Mouse (Mus musculus) cerebellum, adult 9-11 months (tissue): ENCODE results near the gene Wasf1.

Experiments
- DNase-seq: peaks from one replicate; pipeline ENCODE4 v3.0.0; 2022

Gene Wasf1

DNA sequence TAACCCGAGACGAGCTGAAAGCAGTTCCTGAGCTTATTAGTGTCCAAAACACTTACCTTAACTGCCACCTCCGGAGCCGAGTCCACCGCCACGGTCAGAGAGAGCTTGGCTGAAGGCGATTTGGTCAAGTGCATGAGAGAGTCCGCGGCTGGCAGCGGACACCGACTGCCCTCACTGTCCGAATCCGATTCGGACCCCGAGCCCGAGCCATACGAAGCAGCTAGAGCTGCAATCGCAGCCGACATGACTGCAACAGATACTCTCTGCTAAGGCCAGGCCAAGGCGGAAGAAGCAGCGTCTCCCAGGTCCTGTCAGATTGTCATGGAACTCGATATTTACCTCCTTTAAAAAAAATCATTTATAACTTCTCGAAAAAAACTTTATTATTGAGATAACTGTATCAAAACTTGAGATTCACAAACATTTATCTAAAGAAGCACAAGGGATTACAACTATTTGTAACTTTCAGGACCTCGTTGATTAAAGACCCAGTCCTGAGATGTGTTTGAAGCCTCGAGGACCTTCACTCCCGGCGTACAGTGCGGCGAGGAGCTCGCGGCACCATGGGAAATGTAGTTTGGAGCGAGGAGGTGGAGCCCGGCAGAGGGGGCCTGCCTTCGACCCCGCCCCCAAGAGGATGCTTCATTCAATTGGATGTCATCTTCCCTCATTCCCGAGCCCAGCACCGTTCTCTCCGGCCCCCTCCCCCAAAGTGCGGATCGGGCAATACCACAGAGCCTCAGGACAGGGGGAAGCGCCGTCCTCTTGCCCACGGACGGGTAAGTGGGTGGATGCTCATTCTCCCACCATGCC lies at the start of gene Wasf1, which contains the start of gene Cdc40:
Gene Wasf1 (plus strand): TSS at position 645 of the 813 bp plus-strand sequence.
Gene Cdc40 (minus strand): TSS at position 481 of the 813 bp plus-strand sequence.
- DNase-seq: peak; percentile 99

DNA sequence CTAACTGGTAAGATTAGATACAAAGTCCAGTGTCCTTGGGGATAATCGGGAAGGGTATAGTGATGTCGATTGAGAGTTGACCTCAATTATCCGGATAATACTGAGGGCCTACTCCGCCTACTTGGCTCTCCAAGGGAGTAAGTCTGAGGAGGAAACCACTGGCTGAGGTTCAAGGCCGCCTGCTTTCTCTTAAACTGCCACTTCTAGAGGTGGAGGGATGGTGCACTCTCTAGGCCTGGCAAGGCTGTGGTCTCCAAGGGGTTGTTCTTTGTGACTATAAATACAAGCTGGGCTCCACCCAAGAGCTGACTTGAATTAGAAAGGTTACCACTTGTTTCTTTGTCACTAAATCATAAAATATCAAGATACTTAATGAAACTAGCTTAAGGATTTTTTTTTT lies 43.2 kb upstream of the Wasf1 start:
- no peak for DNase-seq

DNA sequence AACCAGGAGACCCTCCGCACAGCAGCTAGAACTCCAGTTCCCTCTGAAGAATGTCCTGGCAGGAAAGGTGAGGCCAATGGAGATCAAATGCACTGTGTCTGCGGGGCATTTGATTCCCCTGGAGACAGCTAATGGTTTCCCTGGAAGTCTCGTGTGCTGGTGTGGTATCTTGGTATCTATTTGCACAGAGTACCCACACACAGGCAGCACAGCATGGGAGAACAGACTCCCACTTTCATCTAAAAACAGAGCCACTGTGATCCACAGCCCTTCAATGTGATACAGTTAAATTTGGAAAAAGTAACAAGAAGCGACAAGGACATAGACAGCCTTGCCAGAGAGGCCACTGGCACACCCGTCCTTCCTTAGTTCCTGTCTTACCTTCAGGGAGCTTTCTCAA lies 39.4 kb upstream of the Wasf1 start:
- no peak for DNase-seq

- no peak for DNase-seq
Observed at GRCm38 (mm10) chr10:40844546-40844945, 38.7 kb upstream of the Wasf1 start.

DNA sequence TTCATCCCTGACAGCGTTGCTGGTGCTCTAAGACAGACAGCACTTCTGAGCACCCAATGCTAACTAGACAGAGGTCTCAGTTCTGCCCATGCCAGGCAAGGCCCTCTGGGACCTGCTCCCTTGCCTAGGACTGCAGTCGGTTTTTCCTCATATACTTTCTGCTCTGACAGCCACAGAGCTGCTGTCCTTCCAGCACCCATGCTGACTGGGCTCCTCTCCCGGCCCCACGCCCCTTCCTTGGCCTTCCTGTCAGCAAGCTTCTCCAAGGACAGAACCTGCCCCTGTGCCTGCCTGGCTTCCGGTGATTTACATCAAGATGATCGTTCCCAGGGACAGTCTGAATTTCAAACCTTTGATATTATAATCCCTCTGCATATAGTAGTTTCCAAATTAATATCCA lies 37.6 kb upstream of the Wasf1 start:
- DNase-seq: peak; percentile 53

GRCm38 (mm10) chr10:40847176-40847874 lies 36.0 kb upstream of the Wasf1 start:
- DNase-seq: peak; percentile 94

DNA sequence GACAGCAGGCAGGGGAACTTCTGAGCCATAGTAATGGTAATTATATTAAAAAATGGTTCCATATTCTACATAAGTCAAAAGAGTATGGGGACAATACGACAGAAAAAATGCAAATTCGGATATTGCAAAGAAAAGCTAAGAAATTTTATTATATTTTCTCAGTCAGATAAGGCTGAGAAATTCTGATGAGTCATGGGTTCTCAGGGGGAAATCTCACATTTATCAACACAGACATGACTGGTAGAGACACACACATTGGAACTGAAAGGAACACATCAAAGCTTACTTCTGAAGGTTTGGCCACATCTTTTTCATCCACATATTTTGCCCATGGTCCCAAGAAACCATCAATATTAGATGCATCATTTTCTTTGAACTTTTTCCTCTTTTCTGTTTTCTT lies 32.6 kb upstream of the Wasf1 start:
- no peak for DNase-seq

GRCm38 (mm10) chr10:40851138-40851537 lies 32.1 kb upstream of the Wasf1 start:
- DNase-seq: no peak

- no peak for DNase-seq
Observed at GRCm38 (mm10) chr10:40855616-40856015, 27.7 kb upstream of the Wasf1 start.

GRCm38 (mm10) chr10:40856703-40857102 lies 26.6 kb upstream of the Wasf1 start:
- DNase-seq: no peak

GRCm38 (mm10) chr10:40857599-40857998 lies 25.7 kb upstream of the Wasf1 start:
- DNase-seq: peak; percentile 84

GRCm38 (mm10) chr10:40868081-40868480 lies 15.2 kb upstream of the Wasf1 start:
- DNase-seq: peak; percentile 72

DNA sequence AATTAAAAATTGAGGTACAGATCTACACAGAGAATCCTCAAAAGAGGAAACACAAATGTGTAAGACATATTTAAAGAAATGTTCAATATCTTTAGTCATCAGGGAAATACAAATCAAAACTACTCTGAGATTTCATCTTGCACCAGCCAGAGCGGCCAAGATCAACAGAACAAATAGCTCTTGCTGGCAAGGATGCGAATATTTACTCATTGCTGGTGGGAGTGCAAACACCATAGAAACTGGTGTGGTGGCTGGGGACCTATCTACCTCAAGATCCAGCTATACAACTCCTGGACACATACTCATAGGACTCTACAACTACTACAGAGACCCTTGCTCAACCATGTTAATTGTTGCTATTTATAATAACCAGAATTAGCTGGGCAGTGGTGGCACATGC lies 12.0 kb upstream of the Wasf1 start:
- no peak for DNase-seq

DNA sequence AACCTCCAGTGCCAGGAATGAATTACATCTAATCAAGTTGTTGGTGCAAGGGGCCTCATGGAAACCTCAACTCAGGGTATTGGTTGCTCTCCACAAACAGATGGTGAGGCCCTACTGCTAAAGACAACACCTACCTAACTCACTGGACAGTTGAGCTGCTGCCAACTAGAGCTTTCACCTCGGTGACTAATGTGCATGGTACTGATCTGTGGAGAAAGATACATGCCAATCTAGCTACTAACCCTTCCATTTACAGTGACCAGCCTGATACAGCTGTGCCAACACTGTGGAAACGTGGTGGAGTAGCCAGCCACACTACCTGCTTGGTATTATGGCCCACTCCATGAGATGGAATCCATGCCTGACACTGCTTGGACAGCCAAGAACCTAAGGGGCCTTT lies 11.2 kb upstream of the Wasf1 start:
- peak; percentile 79 for DNase-seq

DNA sequence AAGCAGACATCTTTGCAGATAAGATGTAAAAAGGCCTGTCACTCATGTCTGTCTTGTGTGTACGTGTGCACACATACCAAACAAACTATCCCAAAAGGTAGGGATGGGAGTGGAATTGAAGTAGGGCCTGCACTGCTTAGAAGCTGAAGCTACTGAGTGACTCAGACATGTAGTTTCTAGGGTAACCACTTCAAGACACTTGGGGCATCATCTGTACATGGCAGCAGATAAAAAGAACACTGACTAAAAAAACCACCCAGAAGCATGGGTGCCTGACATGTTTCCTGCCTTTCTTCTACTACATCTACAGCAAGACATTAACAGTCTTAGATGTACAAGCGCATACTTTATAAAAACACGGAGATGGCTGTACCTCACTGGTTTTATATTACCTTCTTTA lies 5.0 kb upstream of the Wasf1 start:
- no peak for DNase-seq

DNA sequence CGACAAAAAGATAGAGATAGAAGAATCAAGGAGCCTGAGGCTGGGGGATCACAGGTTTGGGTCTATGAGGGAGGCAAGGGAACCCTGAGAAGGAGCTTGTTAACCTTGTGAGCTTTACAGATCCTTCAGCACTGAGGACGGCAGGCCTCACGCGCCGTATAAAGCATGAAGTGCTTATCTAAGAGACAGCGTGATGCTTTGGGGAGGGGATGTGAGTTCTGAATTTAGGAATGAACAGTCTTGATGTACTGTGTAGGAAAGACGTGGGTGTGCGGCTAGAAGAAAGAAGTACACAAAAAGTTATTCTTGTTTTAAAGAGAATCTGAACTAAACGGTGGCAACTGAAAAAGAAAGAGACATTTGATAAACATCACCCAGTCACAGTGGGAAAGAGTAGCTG lies 3.3 kb upstream of the Wasf1 start:
- DNase-seq: no peak

DNA sequence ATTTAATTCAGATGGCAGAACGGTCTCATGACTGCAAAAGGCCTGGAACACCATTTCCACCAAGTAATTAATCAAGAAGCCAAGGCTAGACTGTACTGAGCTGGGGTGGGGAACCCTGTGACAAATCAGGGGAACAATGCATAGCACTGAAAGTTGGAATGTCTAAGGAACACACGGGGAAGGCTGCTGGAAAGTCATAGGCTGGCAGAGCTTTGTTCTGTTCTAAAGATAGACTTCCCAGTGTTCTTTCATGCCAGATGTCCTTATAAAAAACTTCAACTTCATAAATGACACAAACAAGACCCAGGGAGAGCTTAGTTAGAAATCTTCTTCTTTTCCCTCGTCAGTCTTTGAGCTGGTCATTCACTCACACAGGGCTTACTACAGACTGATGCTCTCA lies 2.0 kb upstream of the Wasf1 start:
- no peak for DNase-seq

DNA sequence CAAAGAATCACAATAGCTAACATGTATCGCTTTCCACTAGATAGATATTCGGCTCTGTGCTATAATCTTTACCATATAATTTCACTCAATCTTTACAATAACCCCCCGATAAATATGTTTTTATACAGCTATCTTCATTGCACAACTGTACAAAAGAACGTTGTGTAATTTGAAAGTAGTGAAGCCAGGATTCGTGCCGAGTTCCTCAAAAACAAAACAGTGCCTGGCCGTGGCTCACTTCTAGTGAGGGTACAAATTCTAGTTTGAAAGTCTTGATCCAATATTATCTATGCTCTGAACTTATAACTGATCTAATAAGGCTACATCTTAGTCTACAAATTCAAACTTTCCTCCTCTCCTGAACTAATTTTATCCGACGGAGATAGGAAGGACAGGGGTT lies 942 bp upstream of the Wasf1 start:
- no peak for DNase-seq

DNA sequence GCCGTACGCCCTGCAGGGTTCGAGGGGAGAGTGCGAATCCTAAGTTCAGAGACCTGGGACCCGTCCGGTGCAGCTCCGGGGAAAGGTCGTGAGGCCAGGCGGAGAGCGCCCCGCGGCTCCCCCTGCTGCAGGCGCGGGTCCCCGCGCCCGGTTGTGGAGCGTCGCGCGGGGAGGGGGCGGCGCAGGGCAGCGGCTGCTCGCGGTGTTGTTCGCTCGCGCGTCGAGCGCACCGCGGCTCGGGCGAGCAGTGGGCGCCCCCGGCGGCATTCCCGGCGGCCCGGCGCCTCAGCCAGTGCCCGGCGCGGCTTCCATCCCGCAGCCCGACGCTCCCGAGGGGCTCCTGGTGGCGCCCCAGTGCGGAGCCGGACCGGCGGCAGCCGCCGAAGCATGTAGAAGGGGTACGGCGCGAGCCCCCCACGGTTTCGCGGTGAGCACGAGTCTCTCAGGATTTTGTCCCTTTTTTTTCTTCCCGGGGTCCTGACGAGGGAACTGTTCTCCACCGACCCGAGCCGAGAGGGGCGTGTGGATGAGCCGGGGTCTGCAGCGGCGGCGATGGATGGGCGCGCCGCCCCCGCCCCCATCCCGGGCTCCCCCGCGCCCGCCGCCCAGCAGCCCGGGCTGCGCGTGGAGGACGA lies 486 bp downstream of the Wasf1 start:
- no peak for DNase-seq

DNA sequence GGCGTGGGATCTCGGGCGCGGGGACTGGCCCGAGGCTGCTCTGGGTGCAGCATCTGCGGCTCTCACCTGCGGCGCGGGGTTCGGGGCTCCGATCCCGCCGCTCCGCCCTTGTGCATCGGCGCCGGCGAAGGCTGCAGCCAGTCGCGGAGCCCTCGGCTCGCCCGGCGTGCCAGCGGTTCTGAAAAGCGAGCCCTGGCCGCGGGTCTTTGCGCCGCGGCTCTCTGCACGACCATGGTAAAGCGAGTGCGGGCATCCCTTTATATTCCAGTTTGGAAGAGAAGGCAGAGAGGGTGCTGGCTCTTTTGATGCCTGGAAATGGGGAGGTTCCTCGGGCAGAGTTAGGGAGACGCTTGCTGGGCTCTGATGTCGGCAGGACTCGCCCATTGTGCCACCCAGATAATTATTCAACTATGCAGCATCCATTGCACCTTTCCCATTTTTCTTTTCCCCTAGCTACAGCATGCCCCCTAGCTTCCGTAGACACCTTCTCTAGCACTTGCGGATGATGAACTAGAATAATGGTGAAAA lies 1.1 kb downstream of the Wasf1 start:
- peak; percentile 76 for DNase-seq

- no peak for DNase-seq
Observed at GRCm38 (mm10) chr10:40885432-40885831, 2.2 kb downstream of the Wasf1 start.

DNA sequence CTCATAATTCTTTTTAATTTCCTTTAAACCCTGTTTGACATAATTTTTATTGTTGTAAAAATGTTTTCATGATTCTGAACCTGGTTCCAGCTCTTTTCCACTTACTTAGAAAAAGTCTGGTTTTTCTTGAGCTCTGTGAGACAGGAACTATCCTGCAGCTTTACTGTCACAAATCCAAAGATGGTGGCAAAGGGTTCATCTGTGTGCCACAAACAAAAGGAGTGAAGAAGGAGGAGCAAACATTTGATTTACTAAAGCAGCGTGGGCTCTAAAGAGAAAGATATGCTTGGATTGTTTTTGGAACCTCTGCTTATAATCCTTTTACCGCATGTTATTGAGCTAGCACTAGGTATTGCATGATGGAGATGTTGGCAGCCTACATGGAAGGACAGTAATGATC lies 4.0 kb downstream of the Wasf1 start:
- DNase-seq: no peak

- DNase-seq: no peak
Observed at GRCm38 (mm10) chr10:40889146-40889545, 5.9 kb downstream of the Wasf1 start.

GRCm38 (mm10) chr10:40895765-40896164 lies 12.5 kb downstream of the Wasf1 start:
- no peak for DNase-seq
